Mouse (Mus musculus): ENCODE measurements around the gene Xbp1.

DNA sequence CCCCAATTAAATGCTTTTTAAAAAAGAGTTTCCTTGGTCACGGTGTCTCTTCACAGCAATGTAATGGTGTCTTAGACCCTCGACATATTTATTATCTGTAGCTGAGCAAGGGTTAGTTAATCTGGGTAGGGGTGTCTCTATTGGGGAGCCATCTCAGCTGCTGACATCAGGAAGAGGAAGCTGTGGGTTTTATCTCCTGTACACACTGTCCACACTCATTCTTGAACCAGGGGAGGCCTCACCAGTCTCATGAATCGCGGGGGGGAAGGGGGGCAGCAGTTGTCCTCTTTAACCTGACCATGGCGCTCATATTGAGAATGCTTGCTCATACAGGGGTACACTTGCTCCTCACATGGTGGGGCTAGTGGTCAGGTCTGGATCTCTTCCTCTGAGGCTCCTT lies 47.6 kb downstream of the Xbp1 start:
- TF ChIP-seq MYOG (IDR thresholded peaks at IDR 0.05; ENCODE audit: control insufficient read depth, extremely low read depth, insufficient read length) = no peak
- no peak for TF ChIP-seq CTCF (IDR thresholded peaks at IDR 0.05; ENCODE audit: control insufficient read depth, insufficient read depth, insufficient read length)
- TF ChIP-seq MYOD1 (IDR thresholded peaks at IDR 0.05; ENCODE audit: control insufficient read depth, insufficient read length, low read depth) = no peak
